Mouse (Mus musculus): ENCODE results near the gene Dnaja2. TPM values are rescaled to one million over a fixed set of nuclear protein-coding genes. Genes with fewer than 3 reads are reported as not detected.

Gene Dnaja2
- 193 and 220 TPM in 2 replicates for polyA plus RNA-seq (2016; fragmentation: Nextera tagmentation; extraction: Ambion mirVana)

GRCm38 (mm10) chr8:85555181-85556145 lies at the start of gene Dnaja2:
Gene Dnaja2, minus strand, starts transcription at chr8:85555344.
- peak within 1 kb of the TSS; percentile 96 for H3K27ac ChIP-seq
- DNase-seq (ENCODE audit: low spot score): peak; percentile 95
- 1% methylated on average over 77 of the region's 77 CpGs for WGBS
- no peaks in the 10 kb centered on the region for H3K9me3 ChIP-seq (replicated peaks)
- H3K4me3 ChIP-seq: peak within 1 kb of the TSS; percentile 95
- H3K36me3 ChIP-seq: peaks cover 32% of the 10 kb centered on the region
- peaks cover 16% of the 10 kb centered on the region for H3K4me1 ChIP-seq
- H3K27me3 ChIP-seq (ENCODE audit: low read depth, poor library complexity, severe bottlenecking): no peaks in the 10 kb centered on the region

DNA sequence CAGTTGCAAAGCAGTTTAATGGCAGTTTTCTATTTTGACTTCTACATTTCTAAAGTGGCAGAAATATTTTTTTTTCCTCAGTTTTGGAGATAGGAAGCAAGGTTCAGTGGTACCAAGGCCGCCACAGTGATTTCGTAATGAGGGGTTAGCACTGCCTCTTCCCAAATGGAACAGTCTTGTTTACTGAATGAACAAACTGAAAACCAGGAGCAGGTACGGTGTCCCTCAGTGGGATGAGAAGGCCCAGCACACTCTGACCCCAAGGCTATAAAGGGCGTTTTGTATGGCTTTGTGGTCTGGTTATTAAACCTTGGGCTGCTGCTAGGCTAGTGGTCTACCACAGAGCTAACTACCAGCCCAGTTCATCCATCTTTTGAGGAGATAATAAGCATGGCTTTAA lies 49.1 kb upstream of the Dnaja2 start:
- no peaks in the 10 kb centered on the region for H3K36me3 ChIP-seq
- H3K27ac ChIP-seq: no peak overlapping the region
- 82% methylated on average over 4 of the region's 4 CpGs for WGBS
- peaks cover 15% of the 10 kb centered on the region for H3K4me1 ChIP-seq
- no peak for DNase-seq (ENCODE audit: low spot score)
- no peaks in the 10 kb centered on the region for H3K9me3 ChIP-seq (replicated peaks)
- H3K27me3 ChIP-seq (ENCODE audit: low read depth, poor library complexity, severe bottlenecking): no peaks in the 10 kb centered on the region
- no peak overlapping the region for H3K4me3 ChIP-seq

DNA sequence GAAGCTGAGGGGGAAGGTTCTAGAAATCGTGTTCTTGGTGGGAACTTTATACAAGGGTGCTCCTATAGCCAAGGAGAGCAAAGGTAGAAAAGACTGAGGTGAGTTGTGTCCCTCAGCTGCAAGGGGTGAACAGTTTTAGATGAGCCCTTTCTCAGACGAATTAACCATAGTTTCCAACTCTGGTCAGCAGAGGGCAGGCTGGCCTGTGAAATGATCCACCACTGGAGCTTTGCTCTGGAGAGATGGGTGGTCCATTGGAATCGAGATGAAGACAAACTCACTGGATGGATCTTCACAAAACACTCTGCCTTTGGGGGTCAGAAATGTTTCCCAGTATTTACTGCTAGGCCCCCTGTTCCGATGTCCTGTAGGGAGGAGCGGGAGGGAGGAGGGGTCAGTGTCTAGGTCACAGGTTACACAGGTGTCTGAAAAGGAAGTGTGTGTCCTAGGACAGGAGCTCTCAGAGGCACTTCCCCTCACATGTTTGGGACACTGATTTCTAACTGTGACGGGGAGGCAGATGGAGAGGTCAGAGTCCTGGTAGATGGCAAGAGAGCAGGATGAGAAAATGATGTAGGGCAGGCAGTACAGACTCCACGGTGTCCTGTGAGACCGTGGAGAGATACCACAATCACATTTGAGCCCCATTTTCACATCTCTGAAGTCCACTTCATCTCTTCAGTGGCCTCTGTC lies 48.2 kb upstream of the Dnaja2 start:
- Histone ChIP-seq H3K9me3 (replicated peaks) (no peaks in the 10 kb centered on the region), H3K36me3 (no peaks in the 10 kb centered on the region), H3K27me3 (ENCODE audit: low read depth, poor library complexity, severe bottlenecking) (no peaks in the 10 kb centered on the region), H3K4me1 (peaks cover 10% of the 10 kb centered on the region), H3K27ac (no peak overlapping the region), H3K4me3 (no peak overlapping the region)
- WGBS: 41% methylated on average over 8 of the region's 8 CpGs
- DNase-seq (ENCODE audit: low spot score): peak; percentile 49

GRCm38 (mm10) chr8:85602737-85603136 lies 47.6 kb upstream of the Dnaja2 start:
- Histone ChIP-seq H3K9me3 (replicated peaks) (no peaks in the 10 kb centered on the region), H3K27me3 (ENCODE audit: low read depth, poor library complexity, severe bottlenecking) (no peaks in the 10 kb centered on the region), H3K4me1 (peaks cover 13% of the 10 kb centered on the region), H3K4me3 (no peak overlapping the region), H3K36me3 (no peaks in the 10 kb centered on the region), H3K27ac (no peak overlapping the region)
- whole genome bisulfite sequencing: 68% methylated on average over 4 of the region's 4 CpGs
- no peak for DNase-seq (ENCODE audit: low spot score)

- H3K36me3 ChIP-seq: no peaks in the 10 kb centered on the region
- WGBS: 76% methylated on average over 8 of the region's 8 CpGs
- no peaks in the 10 kb centered on the region for H3K27me3 ChIP-seq (ENCODE audit: low read depth, poor library complexity, severe bottlenecking)
- H3K27ac ChIP-seq: no peak overlapping the region
- no peaks in the 10 kb centered on the region for H3K9me3 ChIP-seq (replicated peaks)
- no peak overlapping the region for H3K4me3 ChIP-seq
- no peak for DNase-seq (ENCODE audit: low spot score)
- H3K4me1 ChIP-seq: peaks cover 13% of the 10 kb centered on the region
These were observed 46.6 kb upstream of the Dnaja2 start for GRCm38 (mm10) chr8:85601741-85602140.

- WGBS: 65% methylated on average over 8 of the region's 8 CpGs
- Histone ChIP-seq H3K4me3 (no peak overlapping the region), H3K9me3 (replicated peaks) (no peaks in the 10 kb centered on the region), H3K27me3 (ENCODE audit: low read depth, poor library complexity, severe bottlenecking) (no peaks in the 10 kb centered on the region), H3K36me3 (no peaks in the 10 kb centered on the region), H3K27ac (no peak overlapping the region), H3K4me1 (peaks cover 21% of the 10 kb centered on the region)
- no peak for DNase-seq (ENCODE audit: low spot score)
These were observed 42.5 kb upstream of the Dnaja2 start for GRCm38 (mm10) chr8:85597413-85598191.

DNA sequence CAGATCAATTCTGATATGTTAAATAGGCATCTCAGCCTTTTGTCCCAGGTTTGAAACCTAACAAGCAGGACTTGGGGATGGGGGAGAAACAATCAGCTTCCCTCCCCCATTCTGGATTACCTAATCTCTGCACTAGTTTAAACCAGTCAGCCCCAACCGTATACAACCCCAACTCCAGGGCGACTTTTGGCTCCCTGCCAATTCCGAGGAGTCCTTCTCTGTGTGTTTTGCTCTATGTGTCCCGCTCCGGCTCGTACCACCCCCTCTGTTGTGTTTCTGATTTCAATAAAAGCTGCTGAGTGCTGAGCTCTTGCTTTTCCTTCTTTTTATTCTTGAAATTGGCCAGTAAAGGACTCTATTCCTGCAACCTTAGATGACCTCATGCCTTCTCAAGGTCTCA lies 40.2 kb upstream of the Dnaja2 start:
- Histone ChIP-seq H3K4me3 (no peak overlapping the region), H3K27me3 (ENCODE audit: low read depth, poor library complexity, severe bottlenecking) (no peaks in the 10 kb centered on the region), H3K27ac (no peak overlapping the region), H3K4me1 (peaks cover 12% of the 10 kb centered on the region; the same call in 1 of the 2 replicates), H3K36me3 (no peaks in the 10 kb centered on the region), H3K9me3 (replicated peaks) (no peaks in the 10 kb centered on the region)
- 72% methylated on average over 6 of the region's 6 CpGs for WGBS
- DNase-seq (ENCODE audit: low spot score): no peak

DNA sequence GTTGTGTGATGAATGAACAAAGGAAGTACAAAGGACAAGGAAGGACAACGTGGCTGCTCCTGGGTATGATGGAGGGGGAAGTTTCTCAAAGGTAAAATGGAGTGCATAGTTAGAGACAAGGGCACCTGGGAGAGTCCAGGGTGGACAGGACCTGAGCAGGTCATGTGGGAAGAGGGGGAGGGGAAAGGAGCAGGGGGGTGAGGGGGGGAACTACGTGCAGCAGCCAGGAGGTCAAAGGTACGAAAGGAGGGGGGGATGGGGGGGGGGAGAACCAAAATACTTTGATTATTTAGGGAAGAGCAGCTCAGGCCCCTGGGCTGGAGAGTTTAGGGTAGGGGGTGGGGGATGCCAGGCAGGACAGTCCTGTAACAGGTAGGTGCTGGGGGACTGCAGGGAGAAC lies 39.8 kb upstream of the Dnaja2 start:
- H3K27ac ChIP-seq: no peak overlapping the region
- H3K4me3 ChIP-seq: no peak overlapping the region
- no peaks in the 10 kb centered on the region for H3K27me3 ChIP-seq (ENCODE audit: low read depth, poor library complexity, severe bottlenecking)
- no peaks in the 10 kb centered on the region for H3K9me3 ChIP-seq (replicated peaks)
- no peaks in the 10 kb centered on the region for H3K36me3 ChIP-seq
- WGBS: 70% methylated on average over 3 of the region's 3 CpGs
- no peak for DNase-seq (ENCODE audit: low spot score)
- H3K4me1 ChIP-seq: peaks cover 12% of the 10 kb centered on the region; the same call in 1 of the 2 replicates

DNA sequence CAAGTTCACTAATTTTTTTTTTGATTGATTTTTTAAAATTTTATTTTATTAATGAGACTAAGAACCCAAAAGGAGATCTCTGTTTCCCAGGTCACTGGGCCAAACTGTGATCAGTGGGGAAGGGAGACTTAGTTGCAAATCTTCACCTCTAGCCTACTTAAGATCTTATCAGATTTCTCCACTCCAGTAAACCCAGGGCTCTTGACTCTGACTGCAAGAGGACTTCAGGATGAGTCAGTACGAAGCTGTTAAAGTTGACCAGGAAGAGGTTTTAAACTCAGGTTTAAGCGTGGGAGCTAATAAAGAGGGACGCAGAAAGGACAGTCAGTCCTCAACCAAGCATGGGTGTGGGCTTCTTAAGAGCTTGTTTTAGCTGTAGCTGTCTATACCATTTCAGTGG lies 38.2 kb upstream of the Dnaja2 start:
- no peak for DNase-seq (ENCODE audit: low spot score)
- Histone ChIP-seq H3K4me3 (no peak overlapping the region), H3K27ac (no peak overlapping the region), H3K36me3 (no peaks in the 10 kb centered on the region), H3K27me3 (ENCODE audit: low read depth, poor library complexity, severe bottlenecking) (no peaks in the 10 kb centered on the region), H3K9me3 (replicated peaks) (no peaks in the 10 kb centered on the region), H3K4me1 (peaks cover 12% of the 10 kb centered on the region; the same call in 1 of the 2 replicates)
- WGBS: 86% methylated on average over 3 of the region's 3 CpGs

DNA sequence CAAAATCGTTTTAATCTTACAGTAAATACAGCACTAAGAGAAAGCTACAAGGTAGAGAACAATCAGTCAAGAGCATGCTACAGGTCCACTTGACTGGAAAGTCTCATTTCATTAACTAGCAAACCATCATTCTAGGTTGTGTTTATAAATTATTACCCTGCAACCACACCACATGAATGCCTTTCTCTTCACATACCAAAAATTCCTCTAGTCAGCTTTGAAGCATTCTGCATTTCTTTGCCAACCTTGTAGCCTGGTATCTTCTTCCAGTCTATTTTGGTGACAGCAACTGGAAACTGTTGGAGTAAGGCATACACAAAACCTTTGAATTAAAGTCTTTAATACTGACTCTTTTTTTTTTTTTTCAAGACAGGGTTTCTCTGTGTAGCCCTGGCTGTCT lies 36.4 kb upstream of the Dnaja2 start:
- WGBS: 90% methylated on average over 1 of the region's 1 CpGs
- Histone ChIP-seq H3K36me3 (no peaks in the 10 kb centered on the region), H3K9me3 (replicated peaks) (no peaks in the 10 kb centered on the region), H3K4me3 (no peak overlapping the region), H3K27me3 (ENCODE audit: low read depth, poor library complexity, severe bottlenecking) (no peaks in the 10 kb centered on the region), H3K27ac (no peak overlapping the region), H3K4me1 (peaks cover 8% of the 10 kb centered on the region; the same call in 1 of the 2 replicates)
- no peak for DNase-seq (ENCODE audit: low spot score)

- DNase-seq (ENCODE audit: low spot score): no peak
- Histone ChIP-seq H3K27me3 (ENCODE audit: low read depth, poor library complexity, severe bottlenecking) (no peaks in the 10 kb centered on the region), H3K4me3 (no peak overlapping the region), H3K4me1 (peaks cover 3% of the 10 kb centered on the region; the same call in 1 of the 2 replicates), H3K36me3 (no peaks in the 10 kb centered on the region), H3K9me3 (replicated peaks) (no peaks in the 10 kb centered on the region), H3K27ac (no peak overlapping the region)
- 86% methylated on average over 1 of the region's 1 CpGs for WGBS
These were observed 35.1 kb upstream of the Dnaja2 start for GRCm38 (mm10) chr8:85590258-85590657.

DNA sequence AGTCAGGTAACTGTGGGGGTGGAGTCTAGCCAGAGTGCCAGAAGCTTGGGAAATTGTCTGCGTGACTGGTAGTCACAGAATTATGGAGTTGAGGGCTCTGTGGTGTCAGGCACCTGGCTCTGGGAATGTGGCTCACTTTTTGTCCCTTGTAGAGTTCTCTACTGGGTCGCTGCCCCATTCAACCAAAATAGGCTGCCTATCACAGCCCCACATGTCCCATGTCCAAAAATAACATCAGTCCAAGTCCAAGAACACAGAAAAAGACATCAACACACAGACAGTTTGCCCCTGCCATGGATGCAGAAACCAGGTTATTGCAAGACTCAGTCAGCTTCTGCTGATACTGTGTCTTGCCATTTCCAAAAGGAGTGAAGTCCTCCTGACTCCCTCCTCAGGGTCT lies 33.5 kb upstream of the Dnaja2 start:
- Histone ChIP-seq H3K4me3 (no peak overlapping the region), H3K36me3 (no peaks in the 10 kb centered on the region), H3K9me3 (replicated peaks) (no peaks in the 10 kb centered on the region), H3K27me3 (ENCODE audit: low read depth, poor library complexity, severe bottlenecking) (no peaks in the 10 kb centered on the region), H3K27ac (no peak overlapping the region), H3K4me1 (no peaks in the 10 kb centered on the region)
- no peak for DNase-seq (ENCODE audit: low spot score)
- WGBS: 88% methylated on average over 2 of the region's 2 CpGs

Data from limb, embryonic 10.5 days (tissue).